Mouse (Mus musculus): ENCODE results near the gene Map3k13.

- no peak for TF ChIP-seq CTCF (IDR thresholded peaks at IDR 0.05; ENCODE audit: control insufficient read depth, insufficient read depth, insufficient replicate concordance, low read depth, low read length)
- TF ChIP-seq POLR2A (IDR thresholded peaks at IDR 0.05; ENCODE audit: control insufficient read depth, low read depth, low read length): no peak
These were observed 59.3 kb downstream of the Map3k13 start for GRCm38 (mm10) chr16:21853446-21853941.
